Mouse (Mus musculus) testis, adult 10 weeks (tissue): ENCODE results near the gene Taf15. TPM values are rescaled to one million over a fixed set of nuclear protein-coding genes. Genes with fewer than 3 reads are reported as not detected.

Source experiments
- polyA plus RNA-seq: library from polyadenylated mRNA; stranded (reverse); fragments of 350-450 nt; fragmentation: Illumina TruSeq; extraction: RNeasy Lipid Tissue Mini Kit (QIAGEN cat#74804); gene quantifications from one replicate; pipeline ENCODE4 v1.2.3, GENCODE M21; 2014; ENCODE audit warnings: low read depth, low replicate concordance

The Taf15 gene
- polyA plus RNA-seq, result 156 TPM

DNA sequence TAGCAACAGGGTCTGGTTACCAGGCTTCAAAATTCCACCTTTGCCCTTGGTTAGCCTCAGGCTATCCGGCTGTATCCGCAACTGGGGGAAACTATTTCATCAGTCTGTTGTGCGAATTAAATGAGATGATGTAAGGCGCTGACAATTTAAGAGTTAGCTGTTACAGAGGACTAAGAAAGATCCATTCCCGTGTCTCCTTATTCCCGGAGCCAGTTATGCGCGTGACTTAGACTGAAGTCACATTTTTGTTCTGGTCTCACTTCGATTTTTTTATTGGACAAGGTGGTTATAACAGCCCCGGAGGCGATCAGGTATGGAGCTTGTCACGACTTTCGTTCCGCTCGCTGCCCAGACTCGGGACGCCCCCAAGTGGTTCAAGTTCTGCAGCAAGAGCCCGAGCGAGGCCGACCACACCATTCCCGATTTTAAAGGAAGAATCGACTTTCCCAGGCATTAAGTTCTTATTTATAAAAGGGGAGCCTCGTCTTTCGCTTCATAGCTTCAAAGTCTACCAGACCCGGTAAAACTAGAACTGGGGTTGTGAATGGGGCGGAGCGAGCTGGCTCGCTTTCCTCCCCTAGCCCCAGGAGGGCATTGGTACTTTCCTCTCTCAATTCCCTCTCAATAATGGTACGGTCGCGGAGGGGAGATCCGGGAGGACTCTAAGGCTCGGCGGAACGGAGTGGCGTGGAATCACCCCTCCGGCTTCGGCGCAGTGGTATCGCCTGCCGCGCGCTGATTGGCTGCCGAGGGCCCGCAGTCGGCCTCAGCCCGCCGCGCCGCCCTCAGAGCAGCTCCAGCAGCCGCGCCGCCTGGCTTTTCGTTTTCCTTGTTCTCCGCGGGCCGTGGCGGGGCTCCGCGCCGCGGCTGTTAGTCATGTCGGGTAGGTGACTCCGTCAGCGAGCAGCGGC, at the start of gene Taf15:
TSS of gene Taf15 (plus strand) at position 763 of the 911 bp plus-strand sequence.

DNA sequence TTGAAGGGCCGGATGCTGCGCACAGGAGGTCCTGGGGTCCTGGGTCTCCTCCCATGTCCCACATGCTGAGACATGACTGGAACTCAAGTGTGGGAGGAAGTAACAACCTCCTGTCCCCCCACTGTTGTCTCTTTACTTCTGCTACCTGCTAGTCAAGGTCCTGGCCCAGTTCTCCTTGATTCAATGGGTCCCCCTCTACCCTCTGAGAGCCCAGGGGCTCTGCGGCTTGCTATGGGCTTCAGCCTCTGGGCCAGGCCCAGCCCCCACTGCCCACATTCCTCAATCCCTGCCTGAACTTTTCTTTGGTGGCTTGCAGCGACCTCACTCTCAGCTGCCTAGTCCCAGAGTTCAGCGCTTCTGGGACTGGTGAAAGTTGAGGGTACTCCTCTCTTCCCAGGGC, 43.5 kb upstream of the Taf15 start, which contains the start of gene Gas2l2:
TSS of gene Gas2l2 (minus strand) at position 101 of the 400 bp plus-strand sequence.

DNA sequence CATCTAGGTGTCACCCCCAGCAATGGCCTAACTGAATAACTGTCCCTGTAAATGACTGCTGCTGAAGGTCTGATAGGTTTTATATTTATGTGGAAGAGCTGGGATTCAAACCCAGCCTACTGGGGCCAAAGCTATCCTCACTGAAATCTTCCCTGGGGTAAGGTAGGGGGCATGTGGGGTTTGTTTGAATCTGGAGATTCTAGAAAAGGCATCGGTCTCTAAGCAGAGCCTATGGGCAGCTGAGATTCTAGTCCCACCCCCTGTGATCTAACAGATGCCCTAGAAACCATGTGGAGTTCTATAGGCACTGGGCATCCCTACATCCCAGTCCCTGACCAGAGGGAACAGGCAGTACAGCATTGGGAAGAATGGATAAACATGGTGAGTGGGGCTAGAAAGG, 35.5 kb upstream of the Taf15 start, which contains the start of gene 1700020L24Rik:
TSS of gene 1700020L24Rik (plus strand) at position 301 of the 400 bp plus-strand sequence.

DNA sequence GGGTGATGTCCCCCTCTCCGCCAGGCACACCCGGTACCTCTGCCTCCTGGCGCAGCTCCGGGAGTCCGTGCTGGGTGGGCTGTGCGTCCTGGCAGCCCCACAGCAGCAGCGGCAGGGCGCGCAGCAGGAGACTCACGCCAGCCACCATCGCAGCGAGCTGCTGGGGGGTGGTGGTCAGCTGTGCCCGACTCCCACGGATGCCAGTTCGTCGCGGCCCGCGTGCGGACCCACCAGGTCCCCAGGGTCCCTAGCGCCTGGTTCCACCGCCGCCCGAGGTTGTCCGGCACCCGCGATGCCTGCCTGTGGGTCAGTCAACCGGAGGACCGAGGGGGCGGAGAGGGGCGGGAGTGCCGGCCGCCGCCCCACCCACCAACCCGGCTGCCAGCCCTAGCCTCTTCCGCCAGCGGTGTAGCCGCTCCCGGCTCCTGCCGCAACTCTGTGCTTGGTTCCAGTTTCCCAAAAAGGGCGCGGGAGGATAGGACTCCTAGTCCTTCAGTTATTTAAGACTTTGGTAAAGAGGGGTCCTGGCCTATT, 10.1 kb upstream of the Taf15 start, which contains the start of gene Mmp28:
TSS of gene Mmp28 (minus strand) at position 361 of the 534 bp plus-strand sequence.

DNA sequence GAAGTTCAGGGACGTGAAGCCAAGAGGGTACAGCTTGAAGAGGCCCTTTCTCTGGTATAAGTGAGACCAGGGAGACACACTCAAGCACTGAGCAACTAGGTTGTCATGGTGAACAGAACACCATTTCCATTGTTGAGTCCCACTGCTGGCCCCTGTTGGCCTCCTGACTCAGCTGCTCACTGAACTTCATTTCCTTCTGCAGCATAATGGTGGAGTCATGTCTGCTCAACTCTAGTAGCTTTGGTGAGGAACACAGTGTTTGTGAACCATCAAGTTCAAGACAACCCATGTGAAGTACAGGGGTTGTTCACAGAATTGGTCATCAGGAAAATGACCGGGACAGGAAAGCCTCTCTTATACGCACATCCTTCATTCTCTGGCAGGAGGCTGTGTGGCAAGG, 49.2 kb downstream of the Taf15 start, which contains the start of gene Heatr9:
TSS of gene Heatr9 (minus strand) at position 101 of the 400 bp plus-strand sequence.

DNA sequence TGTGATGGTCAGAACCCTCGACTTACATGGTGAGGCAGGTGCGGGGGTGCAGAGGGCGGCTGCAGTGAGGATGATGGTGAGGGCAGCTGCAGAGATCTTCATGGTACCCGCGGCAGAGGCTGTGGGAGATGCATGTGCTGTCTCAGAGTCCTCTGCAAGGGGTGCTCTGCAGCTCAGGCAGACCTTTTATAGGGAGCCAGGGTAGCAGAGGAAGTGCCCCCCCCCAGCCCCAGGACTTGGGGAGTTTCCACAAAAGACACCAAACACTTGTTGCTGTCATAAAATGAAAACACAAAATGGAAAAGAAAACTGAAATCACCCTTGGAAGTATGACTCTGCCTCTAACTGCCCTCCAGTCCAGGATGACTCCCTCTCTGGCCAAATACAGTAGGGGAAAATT, 57.5 kb downstream of the Taf15 start, which contains the start of gene Ccl5:
TSS of gene Ccl5 (minus strand) at position 159 of the 400 bp plus-strand sequence.

Other genes starting within 250 kb of the Taf15 start
- 0.10 TPM for gene Slfn14, start 186.4 kb upstream of the Taf15 start, polyA plus RNA-seq
- 450 TPM for gene Ap2b1, start 174.1 kb upstream of the Taf15 start, polyA plus RNA-seq
- gene Pex12, start 170.5 kb upstream of the Taf15 start, polyA plus RNA-seq, result 51.5 TPM
- gene Rasl10b, start 63.9 kb upstream of the Taf15 start, polyA plus RNA-seq, result 0.08 TPM
- gene Gas2l2, start 43.6 kb upstream of the Taf15 start, polyA plus RNA-seq, result not detected
- 3.0 TPM for gene 1700020L24Rik, start 35.4 kb upstream of the Taf15 start, polyA plus RNA-seq
- 0.18 TPM for gene Mmp28, start 10.0 kb upstream of the Taf15 start, polyA plus RNA-seq
- 30.0 TPM for gene Heatr9, start 49.1 kb downstream of the Taf15 start, polyA plus RNA-seq
- 0.52 TPM for gene Ccl5, start 57.4 kb downstream of the Taf15 start, polyA plus RNA-seq
- gene Ccl9, start 105.5 kb downstream of the Taf15 start, polyA plus RNA-seq, result 0.24 TPM
- 0.76 TPM for gene Ccl6, start 120.0 kb downstream of the Taf15 start, polyA plus RNA-seq
- gene Rpl9-ps1, start 172.5 kb downstream of the Taf15 start, polyA plus RNA-seq, result not detected
- gene Ccl3, start 176.3 kb downstream of the Taf15 start, polyA plus RNA-seq, result not detected
- gene Ccl4, start 189.5 kb downstream of the Taf15 start, polyA plus RNA-seq, result not detected
- 9.5 TPM for gene Wfdc17, start 230.9 kb downstream of the Taf15 start, polyA plus RNA-seq
- gene Wfdc18, start 235.9 kb downstream of the Taf15 start, polyA plus RNA-seq, result 0.62 TPM